Mouse (Mus musculus): ENCODE measurements at regions not wholly inside any gene's neighbourhood (a gene's known extent, or its start where the extent isn't known, plus 50 kb on each side); places are given as distances from the start of the nearest gene placed in this dataset.
"Not testable (repeated sequence)": the region's sequence is repeated elsewhere in the genome, so short reads cannot be mapped to it uniquely, and the experiment has no call there.

GRCm38 (mm10) chr2:18617520-18617919, 54.7 kb upstream of the Commd3 start:
- DNase-seq: no peak

GRCm38 (mm10) chr2:18609868-18610185, 62.4 kb upstream of the Commd3 start:
- no peak for DNase-seq

GRCm38 (mm10) chr2:18609075-18609867, 62.9 kb upstream of the Commd3 start:
- DNase-seq: peak; percentile 25

GRCm38 (mm10) chr2:18608260-18609074, 63.7 kb upstream of the Commd3 start:
- DNase-seq: peak; percentile 42

- no peak for DNase-seq
Observed at GRCm38 (mm10) chr2:18607586-18608259, 64.5 kb upstream of the Commd3 start.

- DNase-seq: no peak
Observed at GRCm38 (mm10) chr2:18607088-18607487, 65.1 kb upstream of the Commd3 start.

GRCm38 (mm10) chr2:18592221-18592620, 80.0 kb upstream of the Commd3 start:
- DNase-seq: no peak

- no peak for DNase-seq
Observed at GRCm38 (mm10) chr2:18588232-18588631, 84.0 kb upstream of the Commd3 start.

GRCm38 (mm10) chr2:18587746-18588231, 84.4 kb upstream of the Commd3 start:
- DNase-seq: peak; percentile 37

- peak; percentile 90 for DNase-seq
Observed at GRCm38 (mm10) chr2:18586925-18587724, 85.1 kb upstream of the Commd3 start.

GRCm38 (mm10) chr2:18585564-18586336, 86.4 kb upstream of the Commd3 start:
- DNase-seq: no peak

- DNase-seq: no peak
Observed at GRCm38 (mm10) chr2:18558133-18558532, 114.1 kb upstream of the Commd3 start.

- DNase-seq: no peak
Observed at GRCm38 (mm10) chr2:18547964-18548643, 124.1 kb upstream of the Commd3 start.

GRCm38 (mm10) chr2:18524387-18524786, 131.8 kb upstream of the Dnajc1 start:
- no peak for DNase-seq

- DNase-seq: no peak
Observed at GRCm38 (mm10) chr2:18523911-18524310, 131.3 kb upstream of the Dnajc1 start.

GRCm38 (mm10) chr2:18513435-18513834, 120.8 kb upstream of the Dnajc1 start:
- DNase-seq: no peak

- no peak for DNase-seq
Observed at GRCm38 (mm10) chr2:18509317-18509716, 116.7 kb upstream of the Dnajc1 start.

- DNase-seq: peak; percentile 46
Observed at GRCm38 (mm10) chr2:18473361-18473771, 80.7 kb upstream of the Dnajc1 start.

GRCm38 (mm10) chr2:18460901-18461300, 68.3 kb upstream of the Dnajc1 start:
- DNase-seq: no peak

GRCm38 (mm10) chr2:18460281-18460680, 67.7 kb upstream of the Dnajc1 start:
- not testable (repeated sequence) for DNase-seq

- DNase-seq: not testable (repeated sequence)
Observed at GRCm38 (mm10) chr2:18453426-18453825, 60.8 kb upstream of the Dnajc1 start.

Data from kidney, postnatal 10 days (tissue).